Mouse (Mus musculus) hindbrain, postnatal 0 days (tissue): ENCODE measurements around the gene Akr1c6. TPM values are rescaled to one million over a fixed set of nuclear protein-coding genes. Genes with fewer than 3 reads are reported as not detected.
"Not testable (repeated sequence)": the region's sequence is repeated elsewhere in the genome, so short reads cannot be mapped to it uniquely, and the experiment has no call there.

Source experiments
- ATAC-seq: fragments of 200-750 bp; cut with Nextera tagmentation; 2 replicates; pipeline ENCODE4 v1.8.0; 2017; ENCODE audit warnings: mild to moderate bottlenecking, moderate TSS enrichment, moderate library complexity
- DNase-seq: peaks from one replicate; pipeline ENCODE4 v3.0.0-alpha.2; 2015; ENCODE audit warnings: low spot score
- H3K27ac ChIP-seq: fragments of 300-500 bp; sonication (generic); 2 replicates; pipeline ENCODE4 v1.5.1; 2014; ENCODE audit warnings: mild to moderate bottlenecking
- H3K27me3 ChIP-seq: fragments of 300-500 bp; sonication (generic); 2 replicates; pipeline ENCODE4 v1.6.1; 2014; ENCODE audit warnings: low read length, mixed read lengths; ENCODE audit not compliant: insufficient read depth
- H3K36me3 ChIP-seq: fragments of 300-500 bp; sonication (generic); 2 replicates; pipeline ENCODE4 v1.6.1; 2014; ENCODE audit warnings: low read length, mixed read lengths; ENCODE audit not compliant: insufficient read depth
- H3K4me1 ChIP-seq: fragments of 300-500 bp; sonication (generic); 2 replicates; pipeline ENCODE4 v1.6.1; 2014; ENCODE audit warnings: antibody characterized with exemption, low read length, mixed read lengths; ENCODE audit not compliant: insufficient read depth
- H3K4me2 ChIP-seq: fragments of 300-500 bp; sonication (generic); 2 replicates; pipeline ENCODE4 v1.6.1; 2014; ENCODE audit warnings: low read depth, mild to moderate bottlenecking, low read length, moderate library complexity, mixed read lengths
- H3K4me3 ChIP-seq: fragments of 300-500 bp; sonication (generic); 2 replicates; pipeline ENCODE4 v1.5.1; 2014; ENCODE audit warnings: low read length
- H3K9ac ChIP-seq: fragments of 300-500 bp; sonication (generic); replicated peaks from 2 replicates; pipeline ENCODE4 v1.6.1; 2014; ENCODE audit warnings: mild to moderate bottlenecking, low read length, moderate library complexity, mixed read lengths
- H3K9me3 ChIP-seq: fragments of 300-500 bp; sonication (generic); 2 replicates; pipeline ENCODE4 v1.6.1; 2016; ENCODE audit warnings: low read length, mixed read lengths
- CTCF ChIP-seq: IDR thresholded peaks from 2 replicates; pipeline ENCODE4 v1.5.1; 2016; ENCODE audit warnings: antibody characterized with exemption, control low read depth, low read depth
- WGBS: fragments of 180-500 bp; shearing (Covaris S2); extraction: QIAGEN DNeasy Blood & Tissue Kit; methylation state at CpG from one replicate; pipeline ENCODE4 v1.1.7; 2014; 5-methylcytosine and 5-hydroxymethylcytosine counted together
- polyA plus RNA-seq: library from polyadenylated mRNA; unstranded; fragments of >200 nt; fragmentation: Nextera tagmentation; extraction: Ambion mirVana; gene quantifications from 2 replicates; pipeline ENCODE4 v1.2.1, GENCODE M21; 2015
- total RNA-seq: library from RNA; depleted of rRNA; stranded (reverse); fragments of >200 nt; gene quantifications from 2 replicates; pipeline ENCODE4 v1.2.3, GENCODE M21; 2014; rRNA removed

Akr1c6 gene
- total RNA-seq = not detected in 2 replicates
- not detected in 2 replicates for polyA plus RNA-seq

GRCm38 (mm10) chr13:4434006-4434405 is at the start of gene Akr1c6:
Gene Akr1c6 (plus strand): TSS chr13:4434306.
- H3K36me3 ChIP-seq = no peaks in the 10 kb centered on the region
- H3K27me3 ChIP-seq = no peaks in the 10 kb centered on the region
- H3K4me2 ChIP-seq = no peak within 1 kb of the TSS
- H3K4me3 ChIP-seq = no peak within 1 kb of the TSS
- no peak for ATAC-seq
- no peak within 1 kb of the TSS for H3K9ac ChIP-seq
- H3K27ac ChIP-seq = no peak within 1 kb of the TSS
- DNase-seq = no peak
- H3K9me3 ChIP-seq = no peaks in the 10 kb centered on the region
- no peak for TF ChIP-seq CTCF
- H3K4me1 ChIP-seq = no peaks in the 10 kb centered on the region

DNA sequence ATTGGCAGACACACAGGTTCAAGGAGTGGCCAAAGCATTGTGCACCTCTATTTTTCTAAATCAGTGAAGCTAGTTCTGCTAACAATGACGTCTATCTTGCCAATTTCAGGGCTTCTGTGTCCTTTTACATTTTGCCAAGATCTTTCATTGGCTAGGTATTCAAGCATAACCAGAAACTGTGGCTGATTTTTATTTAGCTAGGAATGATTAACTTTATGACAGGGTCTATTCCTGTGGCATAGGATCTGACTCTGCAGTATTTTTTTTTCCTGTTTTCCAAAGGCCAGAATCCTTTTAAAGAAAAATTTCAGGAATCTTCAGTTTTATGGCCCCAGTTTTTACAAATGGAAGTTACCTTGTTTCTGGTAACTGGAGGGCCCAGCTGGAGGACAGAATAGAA is 49.2 kb upstream of the Akr1c6 start:
- Histone ChIP-seq H3K4me3 (no peak overlapping the region), H3K27ac (no peak overlapping the region), H3K4me2 (no peak overlapping the region), H3K4me1 (no peaks in the 10 kb centered on the region), H3K36me3 (no peaks in the 10 kb centered on the region), H3K9ac (no peak overlapping the region), H3K9me3 (no peaks in the 10 kb centered on the region), H3K27me3 (no peaks in the 10 kb centered on the region)
- 59% methylated on average over 1 of the region's 1 CpGs for WGBS
- no peak for ATAC-seq
- no peak for DNase-seq
- TF ChIP-seq CTCF = no peak

DNA sequence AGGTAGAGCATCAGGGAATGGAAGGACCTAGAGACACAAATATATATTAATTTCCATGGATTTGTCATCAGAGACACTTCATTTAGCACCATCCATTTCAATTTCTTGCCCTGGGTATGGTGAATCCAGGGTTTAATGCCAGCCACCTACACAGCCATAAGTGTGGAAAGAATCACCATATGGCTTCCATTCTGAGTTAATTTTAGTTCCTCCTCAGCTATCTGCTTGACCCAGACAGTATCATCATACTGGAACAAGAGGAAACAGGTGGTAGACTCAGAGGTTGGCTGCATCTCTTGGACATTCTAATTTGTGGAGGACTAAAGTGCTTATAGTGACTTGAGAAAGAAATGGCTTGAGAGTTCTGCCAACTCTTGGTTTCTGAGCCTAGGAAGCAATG is 48.6 kb upstream of the Akr1c6 start:
- DNase-seq = no peak
- no peak for ATAC-seq
- H3K9ac ChIP-seq = no peak overlapping the region

DNA sequence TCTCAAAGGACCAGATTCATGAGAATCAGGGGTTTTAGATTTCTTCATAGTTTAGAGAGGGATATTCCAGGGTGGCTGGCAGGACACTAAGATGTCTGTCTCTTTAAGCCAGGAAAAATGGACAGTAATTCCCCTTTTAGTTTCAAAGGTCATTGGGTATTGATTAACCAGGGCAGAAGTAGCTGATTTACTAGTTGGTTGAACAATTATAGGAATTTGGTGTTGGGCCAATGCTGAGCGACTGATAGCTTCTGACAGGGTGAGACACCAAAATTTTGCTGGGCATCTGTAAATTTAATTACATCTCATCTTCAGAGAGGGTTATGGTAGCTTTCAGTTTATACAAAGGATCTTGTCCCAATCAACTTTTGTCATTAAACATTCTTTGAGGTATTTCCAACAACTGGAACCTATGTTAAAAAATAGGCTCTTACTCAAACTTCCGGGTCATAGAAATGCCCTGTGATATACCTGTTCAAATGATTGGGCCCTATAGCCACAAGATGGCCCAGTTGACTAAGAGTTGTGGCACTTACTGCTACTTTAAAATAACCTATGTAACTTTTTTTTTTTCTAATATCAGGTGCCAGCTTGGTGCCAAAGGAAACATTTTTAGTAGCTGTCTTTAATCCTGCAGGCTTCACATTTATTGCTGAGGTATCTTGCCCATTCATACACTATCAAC is 45.2 kb upstream of the Akr1c6 start:
- no peak overlapping the region for H3K4me3 ChIP-seq
- DNase-seq = no peak
- no peak for ATAC-seq
- H3K4me2 ChIP-seq = no peak overlapping the region
- no peaks in the 10 kb centered on the region for H3K9me3 ChIP-seq
- H3K27ac ChIP-seq = no peak overlapping the region
- no peak overlapping the region for H3K9ac ChIP-seq
- WGBS = 74% methylated on average over 2 of the region's 2 CpGs
- no peaks in the 10 kb centered on the region for H3K4me1 ChIP-seq
- no peaks in the 10 kb centered on the region for H3K36me3 ChIP-seq
- TF ChIP-seq CTCF = no peak
- no peaks in the 10 kb centered on the region for H3K27me3 ChIP-seq

More for the DNA sequence above, 48.6 kb upstream of the Akr1c6 start:
- TF ChIP-seq CTCF = no peak
- no peak overlapping the region for H3K27ac ChIP-seq
- no peaks in the 10 kb centered on the region for H3K4me1 ChIP-seq
- no peaks in the 10 kb centered on the region for H3K27me3 ChIP-seq
- no peak overlapping the region for H3K4me3 ChIP-seq
- no peak overlapping the region for H3K4me2 ChIP-seq
- no peaks in the 10 kb centered on the region for H3K9me3 ChIP-seq
- H3K36me3 ChIP-seq = no peaks in the 10 kb centered on the region

GRCm38 (mm10) chr13:4400360-4400759 is 33.7 kb upstream of the Akr1c6 start:
- not testable (repeated sequence) for H3K27ac ChIP-seq, H3K4me1 ChIP-seq, H3K9me3 ChIP-seq, H3K9ac ChIP-seq, ATAC-seq, DNase-seq, H3K4me3 ChIP-seq, H3K4me2 ChIP-seq, H3K27me3 ChIP-seq, H3K36me3 ChIP-seq
- WGBS = 59% methylated on average over 1 of the region's 1 CpGs

GRCm38 (mm10) chr13:4400831-4401230 is 33.3 kb upstream of the Akr1c6 start:
- no peak overlapping the region for H3K4me2 ChIP-seq
- H3K4me3 ChIP-seq = no peak overlapping the region
- DNase-seq = no peak
- H3K4me1 ChIP-seq = no peaks in the 10 kb centered on the region
- H3K9me3 ChIP-seq = no peaks in the 10 kb centered on the region
- no peak for ATAC-seq
- WGBS = 94% methylated on average over 2 of the region's 2 CpGs
- no peak for TF ChIP-seq CTCF
- H3K27me3 ChIP-seq = no peaks in the 10 kb centered on the region
- H3K9ac ChIP-seq = no peak overlapping the region
- no peak overlapping the region for H3K27ac ChIP-seq
- H3K36me3 ChIP-seq = no peaks in the 10 kb centered on the region

GRCm38 (mm10) chr13:4402221-4402620 is 31.9 kb upstream of the Akr1c6 start:
- H3K27me3 ChIP-seq = no peaks in the 10 kb centered on the region
- H3K36me3 ChIP-seq = no peaks in the 10 kb centered on the region
- no peak overlapping the region for H3K4me3 ChIP-seq
- no peak overlapping the region for H3K9ac ChIP-seq
- no peaks in the 10 kb centered on the region for H3K9me3 ChIP-seq
- no peaks in the 10 kb centered on the region for H3K4me1 ChIP-seq
- no peak for TF ChIP-seq CTCF
- ATAC-seq (no peak), DNase-seq (no peak)
- H3K27ac ChIP-seq = no peak overlapping the region
- H3K4me2 ChIP-seq = no peak overlapping the region
